Mouse (Mus musculus) cerebellum, postnatal 25 days (tissue): ENCODE data around the gene Gm28557.
"Not testable (repeated sequence)": the region's sequence is repeated elsewhere in the genome, so short reads cannot be mapped to it uniquely, and the experiment has no call there.

Experiments
- DNase-seq, 2 experiments: peaks; one replicate each; pipeline ENCODE4 v3.0.0; 2021; ENCODE audit warnings: mixed read lengths in 2 of 2

Gene Gm28557

GRCm38 (mm10) chr13:67108194-67108820 is at the start of gene Gm28557:
Gene Gm28557 (minus strand): TSS chr13:67108604.
- DNase-seq: peak; percentile 84 to 92

- peak; percentile 87 to 88 for DNase-seq
These were observed 19.8 kb upstream of the Gm28557 start for GRCm38 (mm10) chr13:67128038-67128721.

- peak in 1 of 2 experiments; percentile 8 for DNase-seq
These were observed 19.1 kb upstream of the Gm28557 start for GRCm38 (mm10) chr13:67127507-67127906.

- DNase-seq: no peak
These were observed 16.1 kb upstream of the Gm28557 start for GRCm38 (mm10) chr13:67124460-67124859.

GRCm38 (mm10) chr13:67121360-67121759 is 13.0 kb upstream of the Gm28557 start, which contains the start of gene Zfp759:
Gene Zfp759 (plus strand): TSS chr13:67121660.
- not testable (repeated sequence) for DNase-seq

GRCm38 (mm10) chr13:67116163-67116562 is 7.8 kb upstream of the Gm28557 start, which contains the start of gene Rslcan18:
Gene Rslcan18 (minus strand): TSS chr13:67116263.
- not testable (repeated sequence) for DNase-seq

GRCm38 (mm10) chr13:67113287-67113686 is 4.9 kb upstream of the Gm28557 start:
- DNase-seq: no peak

GRCm38 (mm10) chr13:67112096-67112495 is 3.7 kb upstream of the Gm28557 start:
- peak in 1 of 2 experiments; percentile 4 for DNase-seq

- peak in 1 of 2 experiments; percentile 51 for DNase-seq
These were observed 410 bp upstream of the Gm28557 start for GRCm38 (mm10) chr13:67108821-67109206.

- DNase-seq: peak in 1 of 2 experiments; percentile 2
These were observed 723 bp downstream of the Gm28557 start for GRCm38 (mm10) chr13:67107681-67108080.

- no peak for DNase-seq
These were observed 10.5 kb downstream of the Gm28557 start, which contains the start of gene Zfp708 for GRCm38 (mm10) chr13:67097876-67098275. Gene Zfp708 (minus strand): TSS chr13:67097976.

GRCm38 (mm10) chr13:67090154-67090553 is 18.2 kb downstream of the Gm28557 start:
- DNase-seq: no peak

GRCm38 (mm10) chr13:67081946-67082345 is 26.5 kb downstream of the Gm28557 start:
- no peak for DNase-seq

- peak; percentile 74 to 77 for DNase-seq
These were observed 27.2 kb downstream of the Gm28557 start for GRCm38 (mm10) chr13:67081142-67081713.

- no peak for DNase-seq
These were observed 31.2 kb downstream of the Gm28557 start for GRCm38 (mm10) chr13:67077244-67077643.

GRCm38 (mm10) chr13:67072786-67073185 is 35.6 kb downstream of the Gm28557 start:
- no peak for DNase-seq

- DNase-seq: no peak
These were observed 43.0 kb downstream of the Gm28557 start for GRCm38 (mm10) chr13:67065386-67065785.

GRCm38 (mm10) chr13:67062427-67062826 is 46.0 kb downstream of the Gm28557 start:
- no peak for DNase-seq

GRCm38 (mm10) chr13:67060786-67061358 is 47.5 kb downstream of the Gm28557 start, which contains the start of gene Zfp712:
Gene Zfp712 (minus strand): TSS chr13:67061170.
- DNase-seq: peak; percentile 91 to 93

GRCm38 (mm10) chr13:67060161-67060785 is 48.1 kb downstream of the Gm28557 start:
- DNase-seq: peak in 1 of 2 experiments; percentile 9
